Mouse (Mus musculus) activated CD4-positive, CD25-positive, alpha-beta regulatory T cell, adult 4 months (primary cell): ENCODE results near the gene Slc38a9. TPM values are rescaled to one million over a fixed set of nuclear protein-coding genes. Genes with fewer than 3 reads are reported as not detected.

ENCODE experiments used
- ATAC-seq: one replicate; pipeline ENCODE4 v1.8.0; 2017
- polyA plus RNA-seq, 2 experiments: library from polyadenylated mRNA; unstranded; fragments of 100-300 nt; shearing (Covaris generic); gene quantifications; one replicate each; pipeline ENCODE4 v1.2.1; 2017

Slc38a9 gene
- 10 to 100 TPM; 19.8 to 30.0 TPM for polyA plus RNA-seq

GRCm38 (mm10) chr13:112660574-112661381, at the start of gene Slc38a9:
Gene Slc38a9, plus strand, starts transcription at chr13:112660751.
- ATAC-seq, result peak; percentile 99

- no peak for ATAC-seq
Observed at GRCm38 (mm10) chr13:112621592-112621991, 39.0 kb upstream of the Slc38a9 start.

GRCm38 (mm10) chr13:112623656-112624055, 36.9 kb upstream of the Slc38a9 start:
- ATAC-seq, result no peak

GRCm38 (mm10) chr13:112624622-112625021, 35.9 kb upstream of the Slc38a9 start:
- no peak for ATAC-seq

GRCm38 (mm10) chr13:112625566-112625965, 35.0 kb upstream of the Slc38a9 start:
- no peak for ATAC-seq

- no peak for ATAC-seq
Observed at GRCm38 (mm10) chr13:112635174-112635837, 25.2 kb upstream of the Slc38a9 start.

GRCm38 (mm10) chr13:112636498-112636897, 24.1 kb upstream of the Slc38a9 start:
- ATAC-seq, result no peak

GRCm38 (mm10) chr13:112639111-112639510, 21.4 kb upstream of the Slc38a9 start:
- no peak for ATAC-seq

GRCm38 (mm10) chr13:112642897-112643296, 17.7 kb upstream of the Slc38a9 start:
- no peak for ATAC-seq

GRCm38 (mm10) chr13:112644996-112645395, 15.6 kb upstream of the Slc38a9 start:
- no peak for ATAC-seq

GRCm38 (mm10) chr13:112645529-112646186, 14.9 kb upstream of the Slc38a9 start:
- ATAC-seq, result no peak

- no peak for ATAC-seq
Observed at GRCm38 (mm10) chr13:112651183-112651582, 9.4 kb upstream of the Slc38a9 start.

- no peak for ATAC-seq
Observed at GRCm38 (mm10) chr13:112652205-112652604, 8.3 kb upstream of the Slc38a9 start, which contains the start of gene Ddx4. Gene Ddx4, minus strand, starts transcription at chr13:112652475.

- no peak for ATAC-seq
Observed at GRCm38 (mm10) chr13:112659986-112660573, 471 bp upstream of the Slc38a9 start.

GRCm38 (mm10) chr13:112661687-112662086, 1.1 kb downstream of the Slc38a9 start:
- ATAC-seq, result no peak

GRCm38 (mm10) chr13:112666433-112667024, 6.0 kb downstream of the Slc38a9 start:
- no peak for ATAC-seq

GRCm38 (mm10) chr13:112667215-112667614, 6.7 kb downstream of the Slc38a9 start:
- no peak for ATAC-seq

GRCm38 (mm10) chr13:112671708-112672107, 11.2 kb downstream of the Slc38a9 start:
- ATAC-seq, result no peak

- ATAC-seq, result no peak
Observed at GRCm38 (mm10) chr13:112672797-112673196, 12.2 kb downstream of the Slc38a9 start.

- ATAC-seq, result peak; percentile 77
Observed at GRCm38 (mm10) chr13:112673899-112674447, 13.4 kb downstream of the Slc38a9 start.

- ATAC-seq, result no peak
Observed at GRCm38 (mm10) chr13:112678154-112678553, 17.6 kb downstream of the Slc38a9 start.

GRCm38 (mm10) chr13:112683312-112683711, 22.8 kb downstream of the Slc38a9 start:
- no peak for ATAC-seq
